Mouse (Mus musculus): ENCODE results near the gene Mindy4.

GRCm38 (mm10) chr6:55275786-55276185 lies 72.6 kb downstream of the Mindy4 start:
- no peak for TF ChIP-seq POLR2A (IDR thresholded peaks at IDR 0.05; ENCODE audit: low read depth, low read length)
- no peak for TF ChIP-seq CTCF (IDR thresholded peaks at IDR 0.05; ENCODE audit: extremely low read depth, insufficient read depth, insufficient read length, insufficient replicate concordance)
